20 mouse cellular contexts compared by ENCODE assay signal in genomic region chr6:86106045-86106444, GRCm38 (mm10).
A peak's percentile ranks its signal among the peaks of the same experiment; 100 is the strongest.
DNase-seq lines count a peak whose midpoint lies in the region; ATAC-seq and TF ChIP-seq lines count a peak whose summit lies in the region.
"Had no signal": no experiment of that assay in that cellular context is flagged by ENCODE, and none has a peak within 500 bp of the region (broad histone marks: within the 10 kb centered on the region; RNA-seq: fewer than 3 reads in every experiment).

No protein-coding gene starts in this region.

- no peak overlapping the region; the same call in 1 of the 2 replicates for H3K27ac ChIP-seq in lung, embryonic 14.5 days (ENCODE audit: low read depth)
- H3K27ac ChIP-seq in lung, embryonic 16.5 days (ENCODE audit: low read length), result peak overlapping the region; percentile 54
- H3K27ac ChIP-seq in stomach, embryonic 15.5 days, result no peak overlapping the region
- H3K27ac ChIP-seq: embryonic facial prominence, embryonic 10.5 days; embryonic facial prominence, embryonic 12.5 days; forebrain, embryonic 13.5 days; forebrain, embryonic 15.5 days had no signal

- DNase-seq in lung, embryonic 14.5 days, result peak; percentile 28
- DNase-seq in lung, postnatal 36 days, result no peak
- no peak for DNase-seq in lung, postnatal 25 days (ENCODE audit: low spot score)
- DNase-seq in ZHBTc4 (ENCODE audit: low read depth, low spot score), result peak; percentile 16
- DNase-seq in right cerebral cortex, adult 18-20 months, result no peak
- no peak for DNase-seq in kidney, adult 18-20 months
- DNase-seq: adrenal gland, adult 8-10 months; adrenal gland, postnatal 14 days; adrenal gland, postnatal 36 days; cerebellum, adult 11-12 months; cerebellum, adult 2 months; cerebellum, adult 9-10 months; cerebellum, postnatal 25 days had no signal

- H3K27me3 ChIP-seq in lung, embryonic 14.5 days (ENCODE audit: insufficient read depth, low read length), result no peaks in the 10 kb centered on the region
- no peaks in the 10 kb centered on the region for H3K27me3 ChIP-seq in lung, embryonic 16.5 days (ENCODE audit: control insufficient read depth, insufficient read depth, low read depth, low read length)
- no peaks in the 10 kb centered on the region for H3K27me3 ChIP-seq in stomach, embryonic 15.5 days (replicated peaks)
- H3K27me3 ChIP-seq: embryonic facial prominence, embryonic 12.5 days; forebrain, embryonic 13.5 days; forebrain, embryonic 15.5 days had no signal

- TF ChIP-seq CTCF in lung, embryonic 14.5 days (IDR thresholded peaks at IDR 0.05; ENCODE audit: low read depth), result no peak

- H3K36me3 ChIP-seq in lung, embryonic 14.5 days (ENCODE audit: insufficient read depth), result no peaks in the 10 kb centered on the region
- H3K36me3 ChIP-seq in lung, embryonic 16.5 days (ENCODE audit: control insufficient read depth, insufficient read depth, low read length), result no peaks in the 10 kb centered on the region
- no peaks in the 10 kb centered on the region for H3K36me3 ChIP-seq in stomach, embryonic 15.5 days
- H3K36me3 ChIP-seq: embryonic facial prominence, embryonic 12.5 days had no signal

- H3K4me3 ChIP-seq in lung, embryonic 14.5 days (ENCODE audit: low read depth, low read length), result no peak overlapping the region
- H3K4me3 ChIP-seq in lung, embryonic 16.5 days (ENCODE audit: low read length), result no peak overlapping the region
- H3K4me3 ChIP-seq in stomach, embryonic 15.5 days (replicated peaks), result no peak overlapping the region
- H3K4me3 ChIP-seq: embryonic facial prominence, embryonic 10.5 days; embryonic facial prominence, embryonic 12.5 days; forebrain, embryonic 13.5 days; forebrain, embryonic 15.5 days had no signal

- H3K9ac ChIP-seq in lung, embryonic 14.5 days, result no peak overlapping the region
- no peak overlapping the region for H3K9ac ChIP-seq in lung, embryonic 16.5 days (ENCODE audit: low read length)
- no peak overlapping the region for H3K9ac ChIP-seq in stomach, embryonic 15.5 days
- H3K9ac ChIP-seq: embryonic facial prominence, embryonic 12.5 days; forebrain, embryonic 13.5 days; forebrain, embryonic 15.5 days had no signal

- WGBS in lung, embryonic 14.5 days, result 56% methylated on average over 12 of the region's 12 CpGs
- WGBS in lung, embryonic 16.5 days, result 47% methylated on average over 12 of the region's 12 CpGs
- 56% methylated on average over 12 of the region's 12 CpGs for WGBS in stomach, embryonic 15.5 days

- H3K4me2 ChIP-seq in lung, embryonic 14.5 days, result no peak overlapping the region
- no peak overlapping the region for H3K4me2 ChIP-seq in lung, embryonic 16.5 days (ENCODE audit: low read depth, low read length)
- H3K4me2 ChIP-seq in stomach, embryonic 15.5 days, result no peak overlapping the region
- H3K4me2 ChIP-seq: embryonic facial prominence, embryonic 12.5 days; forebrain, embryonic 13.5 days; forebrain, embryonic 15.5 days had no signal

- no peaks in the 10 kb centered on the region for H3K9me3 ChIP-seq in lung, embryonic 14.5 days (ENCODE audit: low read depth, low read length)
- H3K9me3 ChIP-seq in lung, embryonic 16.5 days (ENCODE audit: control insufficient read depth, low read length), result no peaks in the 10 kb centered on the region
- H3K9me3 ChIP-seq in stomach, embryonic 15.5 days, result no peaks in the 10 kb centered on the region
- H3K9me3 ChIP-seq: embryonic facial prominence, embryonic 10.5 days; embryonic facial prominence, embryonic 12.5 days; forebrain, embryonic 13.5 days; forebrain, embryonic 15.5 days had no signal

- peak; percentile 24; the same call in 1 of the 2 replicates for ATAC-seq in lung, embryonic 14.5 days (ENCODE audit: insufficient read depth)
- peak; percentile 91 for ATAC-seq in lung, embryonic 16.5 days (ENCODE audit: low read depth)
- ATAC-seq in stomach, embryonic 15.5 days (ENCODE audit: insufficient read depth, low FRiP score, low read depth), result peak; percentile 71
- ATAC-seq: activated CD4-positive, CD25-positive, alpha-beta regulatory T cell, adult 4 months; forebrain, embryonic 13.5 days; forebrain, embryonic 15.5 days had no signal

- no peaks in the 10 kb centered on the region for H3K4me1 ChIP-seq in lung, embryonic 14.5 days (ENCODE audit: insufficient read depth)
- H3K4me1 ChIP-seq in lung, embryonic 16.5 days (replicated peaks; ENCODE audit: control insufficient read depth, insufficient read depth, low read length), result no peaks in the 10 kb centered on the region
- no peaks in the 10 kb centered on the region for H3K4me1 ChIP-seq in stomach, embryonic 15.5 days
- H3K4me1 ChIP-seq: embryonic facial prominence, embryonic 10.5 days; embryonic facial prominence, embryonic 12.5 days had no signal

Comparison
In these comparisons a context has a peak if more than half of its experiments do, and no peak if none do; other contexts are left out.
1. DNase-seq: peak in lung, embryonic 14.5 days (single experiment) and ZHBTc4 (single experiment); none in lung, postnatal 36 days (single experiment), lung, postnatal 25 days (single experiment), right cerebral cortex, adult 18-20 months (single experiment) and kidney, adult 18-20 months (single experiment).
2. ATAC-seq: peak in every context shown above with its lines; median percentile 91 in lung, embryonic 16.5 days; 71 in stomach, embryonic 15.5 days; 24 in lung, embryonic 14.5 days.